Mouse (Mus musculus): Measurements from ENCODE around the gene Cabp2. TPM values are rescaled to one million over a fixed set of nuclear protein-coding genes. Genes with fewer than 3 reads are reported as not detected.
"Not testable (repeated sequence)": the region's sequence is repeated elsewhere in the genome, so short reads cannot be mapped to it uniquely, and the experiment has no call there.

Gene Cabp2
- polyA plus RNA-seq, 1 experiment from 2014 or later = 0.43 TPM

DNA sequence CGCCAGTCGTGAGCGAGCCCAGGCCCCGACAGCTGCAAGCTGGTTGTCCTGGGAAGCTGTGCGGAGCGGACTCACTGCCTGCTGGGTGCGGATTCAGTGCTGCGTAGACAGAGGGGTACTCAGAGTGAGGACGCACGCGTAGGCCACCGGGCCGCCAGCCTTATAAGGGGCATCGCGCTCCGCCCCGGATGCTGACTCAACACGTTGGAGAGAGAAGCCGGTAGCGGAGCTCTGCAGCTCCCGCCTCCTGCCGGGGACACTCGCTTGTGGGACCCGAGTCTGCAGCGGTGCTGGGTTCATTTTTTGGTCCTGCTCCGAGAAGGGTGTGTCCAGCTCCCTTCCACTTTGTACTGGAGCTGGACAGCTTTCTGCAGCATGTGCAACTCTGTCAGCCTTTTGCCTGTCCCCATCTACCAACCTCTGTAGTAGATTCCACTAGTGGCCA is 43.6 kb upstream of the Cabp2 start, which contains the start of gene Gstp1:
TSS of gene Gstp1 (minus strand) at position 198 of the 445 bp plus-strand sequence.
- H3K27ac ChIP-seq (ENCODE audit: low read depth) = peak within 1 kb of the TSS; percentile 80
- ATAC-seq = peak; percentile 71
- H3K9me3 ChIP-seq (ENCODE audit: low read length) = no peaks in the 10 kb centered on the region
- TF ChIP-seq EP300 (IDR thresholded peaks at IDR 0.05; ENCODE audit: low read depth) (no peak), CTCF (IDR thresholded peaks at IDR 0.05; ENCODE audit: low read depth) (peak; percentile 47)
- H3K27me3 ChIP-seq (ENCODE audit: insufficient read depth, low read length) = no peaks in the 10 kb centered on the region
- DNase-seq = peak; percentile 87
- H3K4me3 ChIP-seq (ENCODE audit: low read depth, low read length) = peak within 1 kb of the TSS; percentile 69
- no peaks in the 10 kb centered on the region for H3K36me3 ChIP-seq (replicated peaks; ENCODE audit: insufficient read depth, low read length)
- WGBS (ENCODE audit: insufficient replicate concordance) = 1% methylated on average over 26 of the region's 26 CpGs
- peaks cover 15% of the 10 kb centered on the region for H3K4me1 ChIP-seq (ENCODE audit: insufficient read depth)
- peak within 1 kb of the TSS; percentile 81 for H3K9ac ChIP-seq (replicated peaks)
- H3K4me2 ChIP-seq (ENCODE audit: low read depth, low read length) = peak within 1 kb of the TSS; percentile 87

DNA sequence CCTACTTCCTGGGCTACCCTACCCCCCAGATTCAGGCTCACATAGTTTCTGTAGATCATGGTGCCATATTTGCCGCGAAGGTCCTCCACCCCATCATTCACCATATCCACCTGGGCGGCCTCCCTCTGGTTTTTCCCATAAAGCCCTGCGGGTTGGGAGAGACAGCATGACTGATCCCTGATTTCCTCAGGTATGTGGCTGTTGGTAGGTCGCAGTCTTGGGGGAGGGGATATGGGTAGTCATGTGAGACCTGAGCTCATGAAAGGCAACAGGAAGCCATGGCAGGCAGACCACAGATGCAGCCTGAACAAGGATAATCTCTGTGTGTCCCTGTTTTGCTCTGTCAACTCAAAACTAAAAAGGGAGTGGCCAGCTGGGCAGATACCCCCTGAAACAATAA is 40.4 kb upstream of the Cabp2 start:
- not testable (repeated sequence) for ATAC-seq; H3K27ac ChIP-seq (ENCODE audit: low read depth); H3K4me3 ChIP-seq (ENCODE audit: low read depth, low read length); H3K9me3 ChIP-seq (ENCODE audit: low read length); H3K9ac ChIP-seq (replicated peaks); DNase-seq; H3K36me3 ChIP-seq (replicated peaks; ENCODE audit: insufficient read depth, low read length); H3K4me2 ChIP-seq (ENCODE audit: low read depth, low read length); H3K27me3 ChIP-seq (ENCODE audit: insufficient read depth, low read length)
- H3K4me1 ChIP-seq (ENCODE audit: insufficient read depth) = peaks cover 10% of the 10 kb centered on the region
- 76% methylated on average over 5 of the region's 5 CpGs for whole genome bisulfite sequencing (ENCODE audit: insufficient replicate concordance)

GRCm38 (mm10) chr19:4041500-4041899 is 39.9 kb upstream of the Cabp2 start:
- not testable (repeated sequence) for H3K4me1 ChIP-seq (ENCODE audit: insufficient read depth); H3K36me3 ChIP-seq (replicated peaks; ENCODE audit: insufficient read depth, low read length); H3K27me3 ChIP-seq (ENCODE audit: insufficient read depth, low read length); H3K4me3 ChIP-seq (ENCODE audit: low read depth, low read length); H3K27ac ChIP-seq (ENCODE audit: low read depth); H3K9ac ChIP-seq (replicated peaks); ATAC-seq; H3K4me2 ChIP-seq (ENCODE audit: low read depth, low read length); H3K9me3 ChIP-seq (ENCODE audit: low read length); DNase-seq
- WGBS (ENCODE audit: insufficient replicate concordance) = 85% methylated on average over 3 of the region's 4 CpGs

DNA sequence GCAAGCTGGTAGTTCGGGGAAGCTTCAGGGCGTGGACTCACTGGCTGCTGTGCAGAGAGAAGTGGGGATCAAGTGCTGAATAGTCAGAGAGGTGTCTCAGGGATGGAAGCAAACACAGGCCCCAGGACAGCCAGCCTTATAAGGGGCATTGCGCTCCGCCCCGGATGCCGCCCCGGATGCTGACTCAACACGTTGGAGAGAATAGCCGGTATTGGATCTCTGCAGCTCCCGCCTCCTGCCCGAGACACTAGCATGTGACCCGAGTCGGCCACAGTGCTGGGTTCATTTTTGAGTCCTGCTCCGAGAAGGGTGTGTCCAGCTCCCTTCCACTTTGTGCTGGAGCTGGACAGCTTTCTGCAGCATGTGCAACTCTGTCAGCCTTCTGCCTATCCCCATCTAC is 39.3 kb upstream of the Cabp2 start:
- TF ChIP-seq CTCF (IDR thresholded peaks at IDR 0.05; ENCODE audit: low read depth) = no peak
- TF ChIP-seq EP300 (IDR thresholded peaks at IDR 0.05; ENCODE audit: low read depth) = no peak
- Histone ChIP-seq H3K9me3 (ENCODE audit: low read length) (no peaks in the 10 kb centered on the region), H3K27ac (ENCODE audit: low read depth) (no peak overlapping the region), H3K9ac (replicated peaks) (no peak overlapping the region), H3K4me3 (ENCODE audit: low read depth, low read length) (no peak overlapping the region), H3K4me1 (ENCODE audit: insufficient read depth) (peaks cover 12% of the 10 kb centered on the region), H3K4me2 (ENCODE audit: low read depth, low read length) (no peak overlapping the region), H3K36me3 (replicated peaks; ENCODE audit: insufficient read depth, low read length) (no peaks in the 10 kb centered on the region), H3K27me3 (ENCODE audit: insufficient read depth, low read length) (no peaks in the 10 kb centered on the region)
- ATAC-seq (no peak), DNase-seq (no peak)
- WGBS (ENCODE audit: insufficient replicate concordance) = 81% methylated on average over 14 of the region's 14 CpGs

DNA sequence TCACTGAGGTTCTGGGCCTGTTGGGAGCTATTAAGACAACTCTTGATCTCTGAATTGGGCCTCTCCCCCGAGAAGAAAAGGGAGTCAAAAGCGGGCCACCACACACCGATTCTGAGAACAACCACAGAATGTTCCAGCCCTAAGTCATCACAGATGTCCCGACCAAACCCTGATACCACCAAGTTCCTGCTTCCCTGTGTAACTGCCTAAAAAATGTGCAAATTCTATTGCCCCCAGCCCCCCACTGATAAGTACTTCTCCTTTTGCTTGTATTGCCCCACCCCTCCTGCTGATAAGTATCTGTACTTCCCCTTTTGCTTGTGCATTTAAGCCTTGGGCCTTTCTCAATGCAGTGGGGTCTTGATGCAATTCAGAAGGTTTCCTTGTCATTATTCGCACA is 37.3 kb upstream of the Cabp2 start:
- H3K27me3 ChIP-seq (ENCODE audit: insufficient read depth, low read length); H3K4me3 ChIP-seq (ENCODE audit: low read depth, low read length); H3K9ac ChIP-seq (replicated peaks); DNase-seq; H3K9me3 ChIP-seq (ENCODE audit: low read length); H3K4me2 ChIP-seq (ENCODE audit: low read depth, low read length); ATAC-seq; H3K36me3 ChIP-seq (replicated peaks; ENCODE audit: insufficient read depth, low read length): not testable (repeated sequence)
- Histone ChIP-seq H3K4me1 (ENCODE audit: insufficient read depth) (peaks cover 13% of the 10 kb centered on the region; the same call in 1 of the 2 replicates), H3K27ac (ENCODE audit: low read depth) (peak overlapping the region; percentile 9; the same call in 1 of the 2 replicates)
- 44% methylated on average over 5 of the region's 5 CpGs for WGBS (ENCODE audit: insufficient replicate concordance)
- peak; percentile 60; the same call in 1 of the 2 replicates for TF ChIP-seq EP300 (IDR thresholded peaks at IDR 0.05; ENCODE audit: low read depth)

DNA sequence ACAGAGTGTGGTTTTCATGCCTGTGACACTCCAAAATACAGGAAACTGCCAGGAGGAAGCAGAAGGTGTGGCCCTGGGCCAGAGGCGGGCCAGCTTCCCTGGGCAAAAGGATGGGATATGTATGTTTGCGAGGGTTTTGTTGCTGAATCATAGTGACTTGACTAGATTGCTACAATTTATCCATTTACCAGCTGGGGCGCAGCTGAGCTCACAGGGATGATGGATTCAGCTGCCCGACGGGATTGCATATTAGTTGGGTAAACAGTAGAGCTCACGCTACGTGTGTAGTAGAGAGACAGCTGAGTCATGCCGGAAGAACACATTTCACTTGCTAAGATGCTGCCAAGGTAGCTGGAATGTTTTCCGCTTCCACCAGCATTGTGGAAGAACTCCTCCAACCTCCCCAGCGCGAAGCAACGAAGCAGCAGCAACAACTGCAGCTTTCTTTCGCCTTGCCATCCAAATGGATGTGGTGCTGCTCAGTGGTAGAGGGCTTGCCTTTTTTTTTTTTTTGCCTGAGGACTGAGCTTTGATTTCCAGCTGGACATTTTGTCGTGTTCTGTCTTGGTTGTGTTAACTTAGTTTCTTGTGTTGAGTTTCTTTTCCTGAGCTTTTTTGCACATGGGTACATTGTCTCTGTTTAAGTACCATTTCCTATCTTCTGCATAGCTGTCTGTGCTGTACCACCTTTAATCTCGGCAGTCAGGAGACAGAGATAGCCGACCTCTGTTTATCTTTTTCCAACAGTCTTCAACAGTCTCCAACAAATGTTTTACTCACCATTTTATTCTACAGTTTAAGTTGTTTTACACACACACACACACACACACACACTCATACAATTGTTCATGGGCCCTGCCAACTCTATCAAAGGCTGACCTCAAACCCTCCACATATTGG is 35.2 kb upstream of the Cabp2 start, which contains the start of gene Gstp2:
TSS of gene Gstp2 (minus strand) at position 58 of the 900 bp plus-strand sequence.
- Histone ChIP-seq H3K9me3 (ENCODE audit: low read length) (no peaks in the 10 kb centered on the region), H3K27ac (ENCODE audit: low read depth) (peak within 1 kb of the TSS; percentile 90), H3K4me3 (ENCODE audit: low read depth, low read length) (no peak within 1 kb of the TSS), H3K9ac (replicated peaks) (no peak within 1 kb of the TSS; the same call in none of the 2 replicates), H3K36me3 (replicated peaks; ENCODE audit: insufficient read depth, low read length) (no peaks in the 10 kb centered on the region), H3K27me3 (ENCODE audit: insufficient read depth, low read length) (no peaks in the 10 kb centered on the region), H3K4me1 (ENCODE audit: insufficient read depth) (peaks cover 13% of the 10 kb centered on the region; the same call in 1 of the 2 replicates), H3K4me2 (ENCODE audit: low read depth, low read length) (peak within 1 kb of the TSS; percentile 48)
- 43% methylated on average over 16 of the region's 16 CpGs for WGBS (ENCODE audit: insufficient replicate concordance)
- TF ChIP-seq EP300 (IDR thresholded peaks at IDR 0.05; ENCODE audit: low read depth) (peak; percentile 83), CTCF (IDR thresholded peaks at IDR 0.05; ENCODE audit: low read depth) (peak; percentile 71)
- DNase-seq = peak; percentile 75
- peak; percentile 90 for ATAC-seq
